Mouse (Mus musculus) gastrocnemius, postnatal 14 days (tissue): ENCODE measurements around the gene Vmn2r112. TPM values are rescaled to one million over a fixed set of nuclear protein-coding genes. Genes with fewer than 3 reads are reported as not detected.
"Not testable (repeated sequence)": the region's sequence is repeated elsewhere in the genome, so short reads cannot be mapped to it uniquely, and the experiment has no call there.

ENCODE experiments used
- DNase-seq: peaks from one replicate; pipeline ENCODE4 v3.0.0; 2021; ENCODE audit warnings: mixed read lengths
- intact Hi-C: fragments of 180-260 bp; cut with DNase I; formaldehyde crosslinking; loops from one replicate; pipeline ENCODE4 v1.15.1; 2025; ENCODE audit warnings: low total_unique reads
- long read RNA-seq, 2 experiments: library from polyadenylated mRNA; stranded (forward); transcript quantifications; one replicate each; pipeline ENCODE4 v2.0.0; 2021
- total RNA-seq, 2 experiments: library from RNA; stranded (reverse); gene quantifications; 2 replicates each; pipeline ENCODE4 v1.2.3; 2021

Vmn2r112 gene
- not detected for total RNA-seq
- long read RNA-seq, experiment 1: 0 reads
- long read RNA-seq, experiment 2: 0 reads

DNA sequence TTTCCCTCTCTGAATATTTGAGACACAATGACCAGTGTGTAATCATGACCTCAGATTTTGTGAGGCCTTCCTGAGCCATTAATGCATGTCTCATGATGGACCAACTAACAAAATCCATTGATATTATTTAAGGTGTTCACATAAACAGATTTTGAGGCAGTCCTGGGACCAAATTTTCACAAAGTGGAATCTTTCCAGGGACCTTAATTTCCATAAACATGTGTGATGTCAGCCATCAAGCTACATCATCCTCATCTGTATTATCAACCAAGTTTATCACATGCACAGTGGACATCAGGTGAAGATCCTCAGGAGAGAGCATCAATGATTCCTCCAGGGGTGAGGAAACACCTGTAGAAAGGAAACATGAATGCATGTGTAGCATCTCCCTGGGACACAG, at the start of gene Vmn2r112:
Gene Vmn2r112 (plus strand): TSS at position 301 of the 400 bp plus-strand sequence.
- DNase-seq, intact Hi-C loops: not testable (repeated sequence)

DNA sequence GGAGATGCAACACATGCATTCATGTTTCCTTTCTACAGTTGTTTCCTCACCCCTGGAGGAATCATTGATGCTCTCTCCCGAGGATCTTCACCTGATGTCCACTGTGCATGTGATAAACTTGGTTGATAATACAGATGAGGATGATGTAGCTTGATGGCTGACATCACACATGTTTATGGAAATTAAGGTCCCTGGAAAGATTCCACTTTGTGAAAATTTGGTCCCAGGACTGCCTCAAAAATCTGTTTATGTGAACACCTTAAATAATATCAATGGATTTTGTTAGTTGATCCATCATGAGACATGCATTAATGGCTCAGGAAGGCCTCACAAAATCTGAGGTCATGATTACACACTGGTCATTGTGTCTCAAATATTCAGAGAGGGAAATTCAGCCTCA, 27.4 kb upstream of the Vmn2r112 start, which contains the start of gene Vmn2r111:
Gene Vmn2r111 (minus strand): TSS at position 101 of the 400 bp plus-strand sequence.
- DNase-seq, intact Hi-C loops: not testable (repeated sequence)

DNA sequence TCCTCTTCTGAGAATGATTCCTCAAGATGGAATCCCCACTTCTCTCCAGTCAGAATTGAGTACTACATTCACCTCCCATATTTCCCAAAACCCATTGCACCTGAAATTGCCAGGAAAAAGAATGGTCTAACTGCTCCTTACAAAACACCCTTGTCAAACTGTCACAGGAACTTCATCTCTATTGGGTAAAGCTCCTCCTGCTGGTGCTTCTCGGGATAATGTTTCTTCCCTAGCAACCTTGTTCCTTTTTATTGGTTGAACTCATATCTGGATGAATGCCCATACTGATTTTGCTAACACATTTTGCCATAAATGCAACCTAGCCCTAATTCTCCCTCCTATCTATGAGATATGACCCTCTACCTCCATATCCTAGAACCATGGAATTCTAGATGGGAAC, 29.9 kb downstream of the Vmn2r112 start:
- intact Hi-C loops: no loop called here
- DNase-seq: no peak

Other genes with a start within 250 kb of the Vmn2r112 start
- gene Zfp944, start 239.6 kb upstream of the Vmn2r112 start, total RNA-seq: 1 to 10 TPM; 3.3 to 4.0 TPM
- gene Zfp758, start 239.5 kb upstream of the Vmn2r112 start, total RNA-seq: 1 to 10 TPM; 5.3 to 5.5 TPM
- gene Zfp946, start 176.7 kb upstream of the Vmn2r112 start, total RNA-seq: 1 to 10 TPM; 3.4 to 3.5 TPM
- not detected for gene Vmn2r111, start 27.5 kb upstream of the Vmn2r112 start, total RNA-seq